Mouse (Mus musculus): ENCODE measurements at regions not wholly inside any gene's neighbourhood (a gene's known extent, or its start where the extent isn't known, plus 50 kb on each side); places are given as distances from the start of the nearest gene placed in this dataset.

- no peak for DNase-seq
Observed at GRCm38 (mm10) chr3:150427965-150428364, 1009.7 kb upstream of the Adgrl4 start.

GRCm38 (mm10) chr3:150431291-150431690 lies 1006.4 kb upstream of the Adgrl4 start:
- DNase-seq = no peak

GRCm38 (mm10) chr3:150435199-150435598 lies 1002.5 kb upstream of the Adgrl4 start:
- no peak for DNase-seq

- no peak for DNase-seq
Observed at GRCm38 (mm10) chr3:150435818-150436607, 1001.7 kb upstream of the Adgrl4 start.

All from adrenal gland, postnatal 36 days (tissue).